Mouse (Mus musculus): Measurements from ENCODE around the gene Pgp. TPM values are rescaled to one million over a fixed set of nuclear protein-coding genes. Genes with fewer than 3 reads are reported as not detected.

Pgp gene
- polyA plus RNA-seq, 1 experiment from 2014 or later: 40.9 TPM

DNA sequence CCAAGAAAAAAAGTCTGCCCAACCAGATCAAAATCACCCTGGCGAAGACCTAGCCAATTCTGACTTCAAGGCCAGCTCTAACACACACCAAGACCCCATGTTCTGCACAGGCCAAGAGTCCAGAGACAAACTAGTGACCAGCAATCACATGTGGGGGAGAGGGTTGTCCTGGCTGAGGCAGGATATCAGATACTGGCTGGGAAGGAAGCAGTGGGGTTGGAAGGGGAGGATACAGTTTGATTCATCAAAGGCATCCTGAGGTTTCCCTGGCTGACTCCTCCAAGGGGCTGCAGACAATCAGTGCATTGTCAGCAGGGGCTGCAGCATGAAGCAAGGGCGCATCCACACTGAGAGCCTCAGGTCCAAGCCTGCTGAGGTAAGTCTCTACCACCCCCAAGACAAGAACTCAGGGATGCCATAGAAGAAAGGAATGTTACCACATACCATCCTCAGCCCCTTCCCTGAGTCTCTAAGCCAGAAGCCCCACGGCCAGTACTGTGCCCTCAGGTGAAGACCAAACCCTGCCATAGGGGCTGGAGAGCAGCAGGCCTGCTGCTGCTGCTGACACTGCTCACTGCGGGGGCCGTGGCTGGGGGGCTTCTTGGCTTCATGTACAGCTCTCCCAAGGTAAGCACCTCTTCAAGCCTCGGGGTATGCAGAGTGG is 3.6 kb downstream of the Pgp start, which contains the start of gene Bricd5:
Bricd5 (plus strand) TSS at position 273 of the 664 bp plus-strand sequence.
- DNase-seq: no peak
- no peaks in the 10 kb centered on the region for H3K27me3 ChIP-seq (ENCODE audit: insufficient read depth, low read length)
- no peak within 1 kb of the TSS for H3K9ac ChIP-seq (replicated peaks)
- no peak for TF ChIP-seq CTCF (IDR thresholded peaks at IDR 0.05; ENCODE audit: low read depth)
- TF ChIP-seq EP300 (IDR thresholded peaks at IDR 0.05; ENCODE audit: low read depth): no peak
- no peaks in the 10 kb centered on the region for H3K9me3 ChIP-seq (ENCODE audit: low read length)
- ATAC-seq: no peak
- H3K27ac ChIP-seq (ENCODE audit: low read depth): no peak within 1 kb of the TSS
- peaks cover 39% of the 10 kb centered on the region for H3K36me3 ChIP-seq (replicated peaks; ENCODE audit: insufficient read depth, low read length)
- peaks cover 26% of the 10 kb centered on the region for H3K4me1 ChIP-seq (ENCODE audit: insufficient read depth)
- H3K4me3 ChIP-seq (ENCODE audit: low read depth, low read length): no peak within 1 kb of the TSS
- WGBS (ENCODE audit: insufficient replicate concordance): 82% methylated on average over 6 of the region's 6 CpGs
- H3K4me2 ChIP-seq (ENCODE audit: low read depth, low read length): peak within 1 kb of the TSS; percentile 95

DNA sequence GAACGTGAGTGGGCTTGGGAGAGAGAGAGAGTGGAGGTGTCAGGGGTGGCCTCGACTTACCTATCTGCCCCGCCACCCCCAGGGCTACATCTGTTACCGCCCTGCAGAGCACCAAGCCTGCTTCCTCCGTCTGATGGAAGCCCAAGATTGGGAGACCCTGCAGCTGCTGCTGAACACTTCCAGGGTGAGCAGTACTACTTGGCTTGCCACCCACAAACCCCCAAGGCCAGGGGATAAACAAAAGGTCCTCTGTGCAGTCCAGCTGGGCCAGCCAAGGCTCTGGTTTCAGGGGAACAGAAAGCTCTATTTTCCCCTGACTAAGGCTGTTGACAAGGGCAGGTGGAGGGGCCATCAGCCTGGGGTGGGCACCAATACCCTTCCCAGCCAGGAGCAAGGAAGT is 4.4 kb downstream of the Pgp start:
- Histone ChIP-seq H3K4me2 (ENCODE audit: low read depth, low read length) (no peak overlapping the region), H3K36me3 (replicated peaks; ENCODE audit: insufficient read depth, low read length) (peaks cover 39% of the 10 kb centered on the region), H3K4me3 (ENCODE audit: low read depth, low read length) (no peak overlapping the region), H3K9me3 (ENCODE audit: low read length) (no peaks in the 10 kb centered on the region), H3K27me3 (ENCODE audit: insufficient read depth, low read length) (no peaks in the 10 kb centered on the region), H3K4me1 (ENCODE audit: insufficient read depth) (peaks cover 26% of the 10 kb centered on the region), H3K9ac (replicated peaks) (no peak overlapping the region), H3K27ac (ENCODE audit: low read depth) (no peak overlapping the region)
- ATAC-seq: no peak
- 74% methylated on average over 5 of the region's 5 CpGs for WGBS (ENCODE audit: insufficient replicate concordance)
- DNase-seq: no peak
- TF ChIP-seq EP300 (IDR thresholded peaks at IDR 0.05; ENCODE audit: low read depth) (no peak), CTCF (IDR thresholded peaks at IDR 0.05; ENCODE audit: low read depth) (no peak)

DNA sequence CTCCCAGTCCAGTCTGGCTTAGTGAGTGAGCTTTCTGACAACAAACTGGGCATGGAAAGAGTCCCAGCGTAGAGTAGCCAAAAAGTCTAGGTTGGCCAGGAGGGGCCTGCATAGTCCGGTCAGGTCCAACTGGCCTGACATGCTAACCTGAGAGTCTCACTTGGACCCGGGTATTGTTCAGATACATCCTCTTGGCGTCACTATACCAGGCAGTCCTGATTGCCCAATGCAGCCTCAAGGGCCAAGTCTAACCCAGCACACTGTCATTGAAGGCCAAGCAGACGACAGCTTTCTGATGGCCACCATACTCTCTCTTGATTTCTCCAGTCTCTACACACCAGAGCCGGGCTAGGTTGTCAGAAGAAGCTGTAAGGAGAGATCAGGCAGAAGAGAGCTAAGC is 5.4 kb downstream of the Pgp start:
- no peak for TF ChIP-seq EP300 (IDR thresholded peaks at IDR 0.05; ENCODE audit: low read depth)
- TF ChIP-seq CTCF (IDR thresholded peaks at IDR 0.05; ENCODE audit: low read depth): no peak
- WGBS (ENCODE audit: insufficient replicate concordance): 78% methylated on average over 6 of the region's 6 CpGs
- Histone ChIP-seq H3K9me3 (ENCODE audit: low read length) (no peaks in the 10 kb centered on the region), H3K27me3 (ENCODE audit: insufficient read depth, low read length) (no peaks in the 10 kb centered on the region), H3K27ac (ENCODE audit: low read depth) (no peak overlapping the region), H3K4me2 (ENCODE audit: low read depth, low read length) (peak overlapping the region; percentile 50; the same call in 1 of the 2 replicates), H3K4me1 (ENCODE audit: insufficient read depth) (peaks cover 29% of the 10 kb centered on the region), H3K9ac (replicated peaks) (no peak overlapping the region), H3K36me3 (replicated peaks; ENCODE audit: insufficient read depth, low read length) (peaks cover 39% of the 10 kb centered on the region), H3K4me3 (ENCODE audit: low read depth, low read length) (no peak overlapping the region)
- ATAC-seq (no peak), DNase-seq (no peak)

DNA sequence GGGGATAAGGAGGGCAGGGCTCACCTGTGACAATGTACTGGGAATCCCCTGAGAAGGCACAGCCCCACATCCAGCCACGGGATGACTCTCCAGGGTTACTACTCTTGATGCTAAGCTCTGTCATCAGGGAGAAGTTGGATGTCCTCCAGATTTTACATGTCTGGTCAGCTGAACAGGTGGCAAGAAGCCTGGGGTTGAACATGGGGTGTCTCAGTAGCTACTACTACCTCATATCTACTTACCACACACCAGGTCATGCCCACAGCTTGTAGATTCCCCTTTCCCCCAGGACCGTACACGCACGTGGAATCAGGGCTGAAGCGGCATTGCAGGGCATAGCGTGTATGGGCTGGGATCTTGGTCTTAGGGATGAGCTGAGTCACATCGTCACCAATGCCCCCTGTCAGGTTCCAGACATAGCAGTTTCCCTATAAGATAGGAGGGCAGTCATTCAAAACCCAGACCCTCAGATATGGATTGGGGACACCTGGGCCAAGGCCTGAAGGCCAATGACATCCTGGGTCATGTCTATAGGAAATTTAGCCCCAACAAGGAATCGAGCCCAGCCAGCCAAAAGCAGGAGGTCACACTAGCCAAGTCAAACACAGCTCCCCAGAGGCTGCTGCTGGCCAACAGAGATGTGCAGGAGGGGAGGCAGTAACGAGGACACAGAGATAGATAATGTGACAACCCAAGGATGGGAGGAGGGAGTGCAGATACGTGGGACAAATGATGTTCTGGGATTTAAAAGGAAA is 6.0 kb downstream of the Pgp start:
- H3K27ac ChIP-seq (ENCODE audit: low read depth): 0 out of 2 replicates have a peak overlapping the region, but pooled peaks have one; percentile 40
- TF ChIP-seq EP300 (IDR thresholded peaks at IDR 0.05; ENCODE audit: low read depth) (no peak), CTCF (IDR thresholded peaks at IDR 0.05; ENCODE audit: low read depth) (no peak)
- H3K4me2 ChIP-seq (ENCODE audit: low read depth, low read length): peak overlapping the region; percentile 50; the same call in 1 of the 2 replicates
- no peaks in the 10 kb centered on the region for H3K27me3 ChIP-seq (ENCODE audit: insufficient read depth, low read length)
- H3K9me3 ChIP-seq (ENCODE audit: low read length): no peaks in the 10 kb centered on the region
- ATAC-seq: no peak
- H3K9ac ChIP-seq (replicated peaks): no peak overlapping the region
- H3K4me3 ChIP-seq (ENCODE audit: low read depth, low read length): peak overlapping the region; percentile 17
- peaks cover 26% of the 10 kb centered on the region for H3K4me1 ChIP-seq (ENCODE audit: insufficient read depth)
- peaks cover 39% of the 10 kb centered on the region for H3K36me3 ChIP-seq (replicated peaks; ENCODE audit: insufficient read depth, low read length)
- WGBS (ENCODE audit: insufficient replicate concordance): 86% methylated on average over 10 of the region's 10 CpGs
- no peak for DNase-seq

DNA sequence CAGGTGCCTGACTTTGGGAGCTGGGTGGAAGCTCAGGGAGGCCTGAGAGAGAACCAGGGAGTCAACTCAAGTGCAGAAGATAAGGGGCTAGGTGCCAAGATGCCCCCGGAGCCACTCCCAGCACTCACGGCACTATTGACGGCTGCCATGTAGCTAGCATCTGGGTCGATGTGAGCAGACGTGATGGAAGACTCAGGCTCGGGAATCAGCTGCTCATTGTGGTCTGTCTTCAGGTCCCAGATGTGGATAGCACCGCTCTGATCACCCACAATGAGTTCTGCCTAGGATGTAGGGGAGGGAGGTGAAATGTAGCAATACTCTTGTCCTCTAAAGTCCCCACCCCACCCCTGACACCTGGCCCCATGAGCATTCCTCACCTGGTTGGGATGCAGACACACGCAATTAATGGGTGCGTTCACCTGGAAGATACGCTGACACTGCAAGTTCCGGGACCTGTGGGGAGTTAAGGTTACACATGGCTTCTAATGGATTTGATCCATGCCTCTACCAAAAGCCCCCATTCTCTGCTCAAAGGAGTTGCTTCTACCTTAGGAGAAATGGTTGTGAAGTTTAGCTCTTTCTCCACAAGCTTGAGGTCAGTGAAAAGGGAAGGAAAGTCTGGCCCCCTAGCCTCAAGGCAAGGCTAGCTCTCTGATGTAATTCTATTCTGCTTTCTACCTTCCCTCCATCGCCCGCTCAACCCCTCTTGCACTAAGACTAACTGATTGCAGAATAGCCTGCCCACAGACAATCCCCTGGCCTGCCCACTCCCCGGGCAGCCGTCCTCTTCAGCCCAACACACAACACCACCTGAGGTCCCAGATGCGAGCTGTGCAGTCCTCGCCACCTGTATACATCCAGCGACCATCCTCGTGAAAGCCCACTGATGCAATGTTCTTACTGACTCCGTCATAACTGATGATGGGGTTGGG is 7.1 kb downstream of the Pgp start:
- Histone ChIP-seq H3K36me3 (replicated peaks; ENCODE audit: insufficient read depth, low read length) (peaks cover 39% of the 10 kb centered on the region), H3K27me3 (ENCODE audit: insufficient read depth, low read length) (no peaks in the 10 kb centered on the region), H3K4me1 (ENCODE audit: insufficient read depth) (peaks cover 15% of the 10 kb centered on the region), H3K9ac (replicated peaks) (0 out of 2 replicates have a peak overlapping the region, but pooled peaks have one; percentile 77), H3K27ac (ENCODE audit: low read depth) (peak overlapping the region; percentile 84), H3K9me3 (ENCODE audit: low read length) (no peaks in the 10 kb centered on the region), H3K4me3 (ENCODE audit: low read depth, low read length) (peak overlapping the region; percentile 78), H3K4me2 (ENCODE audit: low read depth, low read length) (peak overlapping the region; percentile 66)
- ATAC-seq (no peak), DNase-seq (no peak)
- TF ChIP-seq CTCF (IDR thresholded peaks at IDR 0.05; ENCODE audit: low read depth) (no peak), EP300 (IDR thresholded peaks at IDR 0.05; ENCODE audit: low read depth) (no peak)
- 85% methylated on average over 20 of the region's 20 CpGs for WGBS (ENCODE audit: insufficient replicate concordance)

Measured in liver, postnatal 0 days (tissue).